Mouse (Mus musculus) heart, embryonic 14.5 days (tissue): ENCODE data around the gene Rbmy. TPM values are rescaled to one million over a fixed set of nuclear protein-coding genes. Genes with fewer than 3 reads are reported as not detected.
"Not testable (repeated sequence)": the region's sequence is repeated elsewhere in the genome, so short reads cannot be mapped to it uniquely, and the experiment has no call there.

ENCODE experiments used
- ATAC-seq: fragments of 200-750 bp; cut with Nextera tagmentation; 2 replicates; pipeline ENCODE4 v1.8.0; 2017; ENCODE audit warnings: low read depth, moderate TSS enrichment; ENCODE audit not compliant: insufficient number of reproducible peaks, insufficient read depth, low FRiP score
- H3K27ac ChIP-seq, 2 experiments: fragments of 200-500 bp in 1 of 2; fragments of 300-500 bp in 1 of 2; sonication (generic) in 1 of 2; replicated peaks in 1 of 2; 2 replicates each; pipeline ENCODE4 v1.5.1; 2012 to 2014; ENCODE audit warnings: low read depth in 2 of 2, low read length in 2 of 2, control low read depth in 1 of 2, mild to moderate bottlenecking in 1 of 2, mixed read lengths in 1 of 2; ENCODE audit not compliant: control insufficient read depth in 1 of 2, insufficient read depth in 1 of 2
- H3K27me3 ChIP-seq: fragments of 300-500 bp; sonication (generic); 2 replicates; pipeline ENCODE4 v1.6.1; 2014; ENCODE audit warnings: mild to moderate bottlenecking, low read length, control low read depth; ENCODE audit not compliant: control insufficient read depth, insufficient read depth
- H3K36me3 ChIP-seq: fragments of 300-500 bp; sonication (generic); 2 replicates; pipeline ENCODE4 v1.6.1; 2014; ENCODE audit warnings: mild to moderate bottlenecking, control low read depth, low read length, mixed read lengths; ENCODE audit not compliant: control insufficient read depth, insufficient read depth
- H3K4me1 ChIP-seq, 2 experiments: fragments of 200-500 bp in 1 of 2; fragments of 300-500 bp in 1 of 2; sonication (generic) in 1 of 2; 2 replicates each; pipeline ENCODE4 v1.6.1; 2012 to 2014; ENCODE audit warnings: low read length in 2 of 2, control low read depth in 1 of 2, mixed read lengths in 1 of 2; ENCODE audit not compliant: control insufficient read depth in 2 of 2, insufficient read depth in 2 of 2
- H3K4me2 ChIP-seq: fragments of 300-500 bp; sonication (generic); 2 replicates; pipeline ENCODE4 v1.6.1; 2014; ENCODE audit warnings: mild to moderate bottlenecking, low read length
- H3K4me3 ChIP-seq, 2 experiments: fragments of 200-500 bp in 1 of 2; fragments of 300-500 bp in 1 of 2; sonication (generic) in 1 of 2; 2 replicates each; pipeline ENCODE4 v1.5.1; 2012 to 2014; ENCODE audit warnings: low read length in 2 of 2, mild to moderate bottlenecking in 2 of 2, control low read depth in 1 of 2, low read depth in 1 of 2, moderate library complexity in 1 of 2; ENCODE audit not compliant: control insufficient read depth in 1 of 2, insufficient read depth in 1 of 2
- H3K9ac ChIP-seq: fragments of 300-500 bp; sonication (generic); 2 replicates; pipeline ENCODE4 v1.6.1; 2014; ENCODE audit warnings: mild to moderate bottlenecking, low read length
- H3K9me3 ChIP-seq: fragments of 300-500 bp; sonication (generic); 2 replicates; pipeline ENCODE4 v1.6.1; 2016; ENCODE audit warnings: low read length, control low read depth; ENCODE audit not compliant: control insufficient read depth
- WGBS: fragments of 180-500 bp; shearing (Covaris S2); extraction: QIAGEN DNeasy Blood & Tissue Kit; methylation state at CpG from one replicate; pipeline ENCODE4 v1.1.7; 2014; 5-methylcytosine and 5-hydroxymethylcytosine counted together
- polyA plus RNA-seq: library from polyadenylated mRNA; unstranded; fragments of >200 nt; fragmentation: Nextera tagmentation; extraction: Ambion mirVana; gene quantifications from 2 replicates; pipeline ENCODE4 v1.2.1, GENCODE M21; 2014

The Rbmy gene
- not detected in 2 replicates for polyA plus RNA-seq

- not testable (repeated sequence) for H3K27ac ChIP-seq, ATAC-seq, H3K9ac ChIP-seq, H3K4me3 ChIP-seq, H3K4me1 ChIP-seq, H3K27me3 ChIP-seq, H3K36me3 ChIP-seq, H3K9me3 ChIP-seq, H3K4me2 ChIP-seq
- WGBS: no CpG with 5 or more reads among the region's 9 CpGs
These were observed at the start of gene Rbmy, which contains the start of gene Gm10256 for GRCm38 (mm10) chrY:2830380-2830779. TSS of gene Rbmy (plus strand) at chrY:2830680. TSS of gene Gm10256 (plus strand) at chrY:2830699.

GRCm38 (mm10) chrY:2796105-2796504 lies 34.4 kb upstream of the Rbmy start, which contains the start of gene Gm4064:
TSS of gene Gm4064 (minus strand) at chrY:2796205.
- not testable (repeated sequence) for H3K4me3 ChIP-seq, H3K27me3 ChIP-seq, H3K4me1 ChIP-seq, H3K4me2 ChIP-seq, ATAC-seq, H3K9me3 ChIP-seq, H3K36me3 ChIP-seq, H3K27ac ChIP-seq, H3K9ac ChIP-seq
- WGBS: no CpG with 5 or more reads among the region's 8 CpGs

Other genes starting within 250 kb of the Rbmy start
- not detected in 2 replicates for gene H2al2c, start 231.6 kb upstream of the Rbmy start, polyA plus RNA-seq
- gene Sry, start 167.0 kb upstream of the Rbmy start, polyA plus RNA-seq: not detected in 2 replicates
- gene H2al2b, start 110.0 kb upstream of the Rbmy start, polyA plus RNA-seq: not detected in 2 replicates
- not detected in 2 replicates for gene Gm4064, start 34.5 kb upstream of the Rbmy start, polyA plus RNA-seq
- gene Gm10256, start within 50 bp of the Rbmy start, polyA plus RNA-seq: not detected in 2 replicates
- not detected in 2 replicates for gene Gm10352, start 70.3 kb downstream of the Rbmy start, polyA plus RNA-seq
- not detected in 2 replicates for gene Gm29289, start 101.9 kb downstream of the Rbmy start, polyA plus RNA-seq